Mouse (Mus musculus): ENCODE results near the gene Arhgap15. TPM values are rescaled to one million over a fixed set of nuclear protein-coding genes. Genes with fewer than 3 reads are reported as not detected.

The Arhgap15 gene
- total and polyA plus RNA-seq, 3 experiments: 0.39 to 1.2 (median 0.70) TPM

DNA sequence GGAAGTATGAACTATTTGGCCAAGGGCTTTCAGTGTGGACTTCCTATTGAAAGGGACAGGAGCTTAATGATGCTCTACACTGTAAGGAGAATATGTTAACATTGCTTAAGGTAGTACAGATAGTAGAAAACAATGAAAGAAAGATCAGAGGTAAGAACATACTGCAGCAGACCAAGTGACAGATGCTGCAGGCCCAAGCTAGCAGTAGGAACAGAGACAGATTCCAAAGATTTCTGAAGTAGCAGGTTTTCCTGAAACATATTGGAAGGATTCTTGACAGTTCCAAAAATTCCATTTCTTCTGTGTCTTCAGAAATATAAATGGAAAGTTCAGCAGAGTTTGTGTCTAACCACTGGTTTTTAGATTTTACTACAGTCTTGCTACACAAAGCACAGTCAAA lies 327.9 kb downstream of the Arhgap15 start:
- H3K27ac ChIP-seq: no peak overlapping the region
- no peaks in the 10 kb centered on the region for H3K36me3 ChIP-seq (ENCODE audit: control insufficient read depth, insufficient read depth, low read length)
- no peak overlapping the region for H3K9ac ChIP-seq (ENCODE audit: low read depth, low read length)
- H3K27me3 ChIP-seq (ENCODE audit: control insufficient read depth, insufficient read depth, low read length): no peaks in the 10 kb centered on the region
- H3K4me1 ChIP-seq (ENCODE audit: control insufficient read depth, insufficient read depth, low read length): no peaks in the 10 kb centered on the region
- DNase-seq: no peak
- intact Hi-C loops (cut with DNase I): no loop called here
- H3K79me2 ChIP-seq (replicated peaks; ENCODE audit: control insufficient read depth, insufficient read depth, low read length): no peaks in the 10 kb centered on the region
- TF ChIP-seq CTCF (IDR thresholded peaks at IDR 0.05) (no peak), EP300 (IDR thresholded peaks at IDR 0.05; ENCODE audit: insufficient read depth, low read depth, low read length) (no peak), POLR2A (IDR thresholded peaks at IDR 0.05; ENCODE audit: insufficient read depth, low read depth, low read length) (no peak)
- no peak overlapping the region for H3K4me3 ChIP-seq

DNA sequence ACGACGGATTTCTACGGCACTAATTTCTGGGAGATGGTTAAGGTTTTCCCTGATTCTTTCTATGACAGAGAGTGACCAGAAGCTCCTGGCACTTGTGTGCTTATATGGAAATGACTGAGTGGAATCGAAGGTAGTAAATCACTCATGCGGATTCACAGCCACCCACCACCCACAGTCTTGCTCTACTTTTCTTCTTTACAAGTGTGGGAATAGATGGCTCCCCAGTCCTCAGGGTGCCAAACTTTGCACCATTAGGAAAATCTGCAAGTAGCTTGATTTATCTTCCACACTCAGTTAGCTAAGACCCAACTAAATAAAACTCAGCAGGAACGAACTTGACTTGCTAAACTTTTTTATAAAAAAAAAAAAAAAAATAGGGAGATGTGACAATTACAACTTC lies 331.9 kb downstream of the Arhgap15 start:
- intact Hi-C loops (cut with DNase I): no loop called here
- Histone ChIP-seq H3K36me3 (ENCODE audit: control insufficient read depth, insufficient read depth, low read length) (no peaks in the 10 kb centered on the region), H3K79me2 (replicated peaks; ENCODE audit: control insufficient read depth, insufficient read depth, low read length) (no peaks in the 10 kb centered on the region), H3K27ac (no peak overlapping the region), H3K4me1 (ENCODE audit: control insufficient read depth, insufficient read depth, low read length) (no peaks in the 10 kb centered on the region), H3K4me3 (no peak overlapping the region), H3K27me3 (ENCODE audit: control insufficient read depth, insufficient read depth, low read length) (no peaks in the 10 kb centered on the region), H3K9ac (ENCODE audit: low read depth, low read length) (no peak overlapping the region)
- TF ChIP-seq EP300 (IDR thresholded peaks at IDR 0.05; ENCODE audit: insufficient read depth, low read depth, low read length): no peak
- 88% methylated on average over 6 of the region's 6 CpGs for WGBS
- DNase-seq: no peak

DNA sequence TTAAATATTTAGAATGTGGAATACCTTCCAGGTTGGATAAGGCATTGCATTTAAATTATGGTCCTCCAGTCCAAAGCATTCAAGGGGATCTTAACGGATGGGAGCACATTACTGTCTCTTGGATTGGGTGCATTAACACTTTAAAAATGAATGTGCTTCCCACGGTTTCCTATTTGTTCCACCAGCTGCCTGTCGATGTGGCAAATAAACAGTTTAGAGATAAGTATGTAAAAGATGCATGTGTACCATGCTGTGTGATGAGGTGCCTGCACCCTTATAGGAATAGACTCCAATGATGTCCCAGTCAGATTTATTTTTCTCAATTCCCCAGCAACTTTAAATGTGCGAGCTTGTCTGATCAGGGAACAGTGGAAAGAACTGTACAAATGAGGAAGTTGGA lies 332.6 kb downstream of the Arhgap15 start:
- 82% methylated on average over 4 of the region's 4 CpGs for WGBS

DNA sequence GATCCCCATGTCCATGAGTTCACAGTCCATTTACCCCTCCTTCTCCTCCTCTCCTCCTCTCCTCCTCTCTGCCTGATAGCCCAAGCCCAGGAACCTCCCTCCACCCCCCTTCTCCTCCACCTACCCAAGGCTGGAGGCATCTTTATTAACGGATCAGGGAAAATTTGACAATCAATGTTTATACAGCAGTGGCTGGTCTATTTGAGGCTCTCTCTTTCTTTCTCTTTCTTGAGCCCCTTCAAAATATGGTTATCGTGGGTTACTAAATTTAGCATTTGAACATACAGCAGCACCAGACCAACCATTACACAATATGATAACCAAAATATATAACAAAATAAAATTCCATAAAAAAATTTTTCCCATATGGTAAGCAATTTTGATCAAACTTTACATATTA lies 335.8 kb downstream of the Arhgap15 start:
- 33% methylated on average over 2 of the region's 2 CpGs for WGBS

More for the DNA sequence above, 332.6 kb downstream of the Arhgap15 start:
- no peak overlapping the region for H3K27ac ChIP-seq
- no peaks in the 10 kb centered on the region for H3K79me2 ChIP-seq (replicated peaks; ENCODE audit: control insufficient read depth, insufficient read depth, low read length)
- H3K27me3 ChIP-seq (ENCODE audit: control insufficient read depth, insufficient read depth, low read length): no peaks in the 10 kb centered on the region
- H3K36me3 ChIP-seq (ENCODE audit: control insufficient read depth, insufficient read depth, low read length): no peaks in the 10 kb centered on the region
- H3K4me1 ChIP-seq (ENCODE audit: control insufficient read depth, insufficient read depth, low read length): no peaks in the 10 kb centered on the region
- no peak for TF ChIP-seq POLR2A (IDR thresholded peaks at IDR 0.05; ENCODE audit: insufficient read depth, low read depth, low read length)
- TF ChIP-seq EP300 (IDR thresholded peaks at IDR 0.05; ENCODE audit: insufficient read depth, low read depth, low read length): no peak
- no peak for TF ChIP-seq CTCF (IDR thresholded peaks at IDR 0.05)
- intact Hi-C loops (cut with DNase I): no loop called here
- DNase-seq: no peak
- H3K4me3 ChIP-seq: no peak overlapping the region
- H3K9ac ChIP-seq (ENCODE audit: low read depth, low read length): no peak overlapping the region

GRCm38 (mm10) chr2:44086403-44087056 lies 337.9 kb downstream of the Arhgap15 start:
- H3K4me1 ChIP-seq (ENCODE audit: control insufficient read depth, insufficient read depth, low read length): no peaks in the 10 kb centered on the region
- no peak for DNase-seq
- 57% methylated on average over 5 of the region's 5 CpGs for WGBS
- no peak overlapping the region for H3K9ac ChIP-seq (ENCODE audit: low read depth, low read length)
- H3K27ac ChIP-seq: no peak overlapping the region
- no peak overlapping the region for H3K4me3 ChIP-seq
- intact Hi-C loops (cut with DNase I): no loop called here
- TF ChIP-seq POLR2A (IDR thresholded peaks at IDR 0.05; ENCODE audit: insufficient read depth, low read depth, low read length) (no peak), EP300 (IDR thresholded peaks at IDR 0.05; ENCODE audit: insufficient read depth, low read depth, low read length) (no peak), CTCF (IDR thresholded peaks at IDR 0.05) (no peak)
- no peaks in the 10 kb centered on the region for H3K79me2 ChIP-seq (replicated peaks; ENCODE audit: control insufficient read depth, insufficient read depth, low read length)
- no peaks in the 10 kb centered on the region for H3K27me3 ChIP-seq (ENCODE audit: control insufficient read depth, insufficient read depth, low read length)
- H3K36me3 ChIP-seq (ENCODE audit: control insufficient read depth, insufficient read depth, low read length): no peaks in the 10 kb centered on the region

More for the DNA sequence above, 335.8 kb downstream of the Arhgap15 start:
- intact Hi-C loops (cut with DNase I): no loop called here
- no peak for DNase-seq
- no peak for TF ChIP-seq POLR2A (IDR thresholded peaks at IDR 0.05; ENCODE audit: insufficient read depth, low read depth, low read length)
- no peak for TF ChIP-seq CTCF (IDR thresholded peaks at IDR 0.05)
- no peak for TF ChIP-seq EP300 (IDR thresholded peaks at IDR 0.05; ENCODE audit: insufficient read depth, low read depth, low read length)
- H3K79me2 ChIP-seq (replicated peaks; ENCODE audit: control insufficient read depth, insufficient read depth, low read length): no peaks in the 10 kb centered on the region
- no peaks in the 10 kb centered on the region for H3K4me1 ChIP-seq (ENCODE audit: control insufficient read depth, insufficient read depth, low read length)
- no peak overlapping the region for H3K9ac ChIP-seq (ENCODE audit: low read depth, low read length)
- H3K27me3 ChIP-seq (ENCODE audit: control insufficient read depth, insufficient read depth, low read length): no peaks in the 10 kb centered on the region
- no peaks in the 10 kb centered on the region for H3K36me3 ChIP-seq (ENCODE audit: control insufficient read depth, insufficient read depth, low read length)
- no peak overlapping the region for H3K4me3 ChIP-seq
- no peak overlapping the region for H3K27ac ChIP-seq

DNA sequence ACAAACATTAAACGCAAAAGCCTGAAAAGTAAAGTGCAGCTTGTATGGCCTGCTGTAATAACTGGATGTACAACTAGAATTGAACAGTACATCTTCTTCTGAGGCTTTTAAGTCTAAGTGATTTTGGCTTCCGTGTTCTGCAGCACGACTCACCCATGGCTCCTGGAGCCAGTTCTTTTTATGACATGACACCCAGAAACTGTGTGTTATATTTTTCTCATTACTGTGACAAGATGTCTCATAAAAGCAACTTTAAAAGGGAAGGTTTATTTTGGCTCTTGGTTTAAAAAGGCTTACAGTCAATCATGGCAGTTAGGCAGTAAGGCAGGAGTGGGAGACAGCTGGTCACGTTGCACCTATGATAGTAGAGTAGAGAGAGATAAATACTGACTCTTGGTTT lies 349.9 kb downstream of the Arhgap15 start:
- no peak for DNase-seq
- Histone ChIP-seq H3K36me3 (ENCODE audit: control insufficient read depth, insufficient read depth, low read length) (no peaks in the 10 kb centered on the region), H3K27me3 (ENCODE audit: control insufficient read depth, insufficient read depth, low read length) (no peaks in the 10 kb centered on the region), H3K4me1 (ENCODE audit: control insufficient read depth, insufficient read depth, low read length) (no peaks in the 10 kb centered on the region), H3K4me3 (no peak overlapping the region), H3K9ac (ENCODE audit: low read depth, low read length) (no peak overlapping the region), H3K79me2 (replicated peaks; ENCODE audit: control insufficient read depth, insufficient read depth, low read length) (no peaks in the 10 kb centered on the region), H3K27ac (no peak overlapping the region)
- intact Hi-C loops (cut with DNase I): no loop called here
- 80% methylated on average over 4 of the region's 4 CpGs for WGBS
- TF ChIP-seq CTCF (IDR thresholded peaks at IDR 0.05) (no peak), POLR2A (IDR thresholded peaks at IDR 0.05; ENCODE audit: insufficient read depth, low read depth, low read length) (no peak), EP300 (IDR thresholded peaks at IDR 0.05; ENCODE audit: insufficient read depth, low read depth, low read length) (no peak)

Measured in heart, adult 2 months (tissue).